Mouse (Mus musculus): Measurements from ENCODE around the gene Ypel5. TPM values are rescaled to one million over a fixed set of nuclear protein-coding genes. Genes with fewer than 3 reads are reported as not detected.

The Ypel5 gene
- total RNA-seq (2015) = 37.1 and 39.7 TPM in 2 replicates
- total RNA-seq (2017) = 37.0 and 52.3 TPM in 2 replicates

GRCm38 (mm10) chr17:72836158-72837115 lies at the start of gene Ypel5:
Ypel5 (plus strand) TSS chr17:72836453.
- peak; percentile 84 for ATAC-seq (replicated peaks; ENCODE audit: poor library complexity)

- peak; percentile 96 for ATAC-seq (replicated peaks; ENCODE audit: poor library complexity)
Measured at GRCm38 (mm10) chr17:72787886-72788436, 48.3 kb upstream of the Ypel5 start.

- no peak for ATAC-seq (replicated peaks; ENCODE audit: poor library complexity)
Measured at GRCm38 (mm10) chr17:72793278-72793677, 43.0 kb upstream of the Ypel5 start.

GRCm38 (mm10) chr17:72794660-72795059 lies 41.6 kb upstream of the Ypel5 start:
- ATAC-seq (replicated peaks; ENCODE audit: poor library complexity) = no peak

- peak; percentile 86 for ATAC-seq (replicated peaks; ENCODE audit: poor library complexity)
Measured at GRCm38 (mm10) chr17:72795392-72796047, 40.7 kb upstream of the Ypel5 start.

GRCm38 (mm10) chr17:72796506-72796905 lies 39.7 kb upstream of the Ypel5 start:
- no peak for ATAC-seq (replicated peaks; ENCODE audit: poor library complexity)

- peak; percentile 78 for ATAC-seq (replicated peaks; ENCODE audit: poor library complexity)
Measured at GRCm38 (mm10) chr17:72797867-72798266, 38.4 kb upstream of the Ypel5 start.

GRCm38 (mm10) chr17:72809942-72810654 lies 26.2 kb upstream of the Ypel5 start:
- ATAC-seq (replicated peaks; ENCODE audit: poor library complexity) = no peak

GRCm38 (mm10) chr17:72813419-72814315 lies 22.6 kb upstream of the Ypel5 start:
- peak; percentile 95 for ATAC-seq (replicated peaks; ENCODE audit: poor library complexity)

GRCm38 (mm10) chr17:72817574-72817973 lies 18.7 kb upstream of the Ypel5 start:
- ATAC-seq (replicated peaks; ENCODE audit: poor library complexity) = no peak

- no peak for ATAC-seq (replicated peaks; ENCODE audit: poor library complexity)
Measured at GRCm38 (mm10) chr17:72819714-72820113, 16.5 kb upstream of the Ypel5 start.

- ATAC-seq (replicated peaks; ENCODE audit: poor library complexity) = no peak
Measured at GRCm38 (mm10) chr17:72820425-72820824, 15.8 kb upstream of the Ypel5 start.

GRCm38 (mm10) chr17:72821923-72822322 lies 14.3 kb upstream of the Ypel5 start:
- no peak for ATAC-seq (replicated peaks; ENCODE audit: poor library complexity)

- ATAC-seq (replicated peaks; ENCODE audit: poor library complexity) = no peak
Measured at GRCm38 (mm10) chr17:72826916-72827534, 9.2 kb upstream of the Ypel5 start.

GRCm38 (mm10) chr17:72828027-72828678 lies 8.1 kb upstream of the Ypel5 start:
- no peak for ATAC-seq (replicated peaks; ENCODE audit: poor library complexity)

GRCm38 (mm10) chr17:72828687-72829086 lies 7.6 kb upstream of the Ypel5 start:
- no peak for ATAC-seq (replicated peaks; ENCODE audit: poor library complexity)

- ATAC-seq (replicated peaks; ENCODE audit: poor library complexity) = peak; percentile 33
Measured at GRCm38 (mm10) chr17:72837140-72837712, 973 bp downstream of the Ypel5 start.

GRCm38 (mm10) chr17:72837824-72838474 lies 1.7 kb downstream of the Ypel5 start:
- ATAC-seq (replicated peaks; ENCODE audit: poor library complexity) = 0 out of 2 replicates have a peak, but pooled peaks have one; percentile 10
